Mouse (Mus musculus): ENCODE measurements around the gene Mgat5.

DNA sequence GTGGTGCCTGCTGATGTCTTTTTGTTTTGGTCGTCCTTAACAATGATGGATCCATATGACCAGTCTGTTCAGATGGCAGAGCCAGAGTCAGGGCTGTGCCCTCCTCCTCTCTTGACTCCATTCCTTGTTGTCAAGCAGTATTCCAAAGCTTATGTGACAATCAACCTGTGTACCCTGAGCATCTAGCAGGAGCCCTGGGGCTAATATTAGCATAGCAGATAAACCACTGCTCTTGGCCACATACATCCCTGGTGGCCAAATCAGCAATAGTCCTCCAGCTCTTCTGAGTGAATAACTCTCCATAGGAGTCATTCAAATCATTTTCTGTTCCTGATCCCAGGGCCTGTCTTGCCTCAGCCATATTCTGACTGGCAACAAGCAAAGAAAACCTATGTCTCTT is 211.1 kb downstream of the Mgat5 start:
- TF ChIP-seq ZC3H11A (IDR thresholded peaks at IDR 0.05; ENCODE audit: borderline replicate concordance, low read depth, low read length) (no peak), CHD2 (IDR thresholded peaks at IDR 0.05; ENCODE audit: low read depth, low read length) (no peak), ZNF384 (IDR thresholded peaks at IDR 0.05; ENCODE audit: low read depth, low read length) (no peak)
